Mouse (Mus musculus) forebrain, embryonic 15.5 days (tissue): ENCODE measurements around the gene Fam149b. TPM values are rescaled to one million over a fixed set of nuclear protein-coding genes. Genes with fewer than 3 reads are reported as not detected.

Source experiments
- ATAC-seq: fragments of 200-750 bp; cut with Nextera tagmentation; replicated peaks from 2 replicates; pipeline ENCODE4 v1.8.0; 2017; ENCODE audit warnings: mild to moderate bottlenecking, moderate TSS enrichment, moderate library complexity
- H3K27ac ChIP-seq: fragments of 300-500 bp; sonication (generic); replicated peaks from 2 replicates; pipeline ENCODE4 v1.5.1; 2015; ENCODE audit warnings: mild to moderate bottlenecking, inconsistent platforms
- H3K27me3 ChIP-seq: fragments of 300-500 bp; sonication (generic); 2 replicates; pipeline ENCODE4 v1.6.1; 2015; ENCODE audit warnings: inconsistent platforms
- H3K36me3 ChIP-seq: fragments of 300-500 bp; sonication (generic); 2 replicates; pipeline ENCODE4 v1.6.1; 2015; ENCODE audit warnings: mild to moderate bottlenecking, inconsistent platforms
- H3K4me1 ChIP-seq: fragments of 300-500 bp; sonication (generic); 2 replicates; pipeline ENCODE4 v1.6.1; 2015; ENCODE audit warnings: inconsistent platforms
- H3K4me2 ChIP-seq: fragments of 300-500 bp; sonication (generic); replicated peaks from 2 replicates; pipeline ENCODE4 v1.6.1; 2015; ENCODE audit warnings: mild to moderate bottlenecking, inconsistent platforms
- H3K4me3 ChIP-seq: fragments of 300-500 bp; sonication (generic); 2 replicates; pipeline ENCODE4 v1.5.1; 2015; ENCODE audit warnings: mild to moderate bottlenecking, inconsistent platforms
- H3K9ac ChIP-seq: fragments of 300-500 bp; sonication (generic); replicated peaks from 2 replicates; pipeline ENCODE4 v1.6.1; 2015; ENCODE audit warnings: mild to moderate bottlenecking, inconsistent platforms
- H3K9me3 ChIP-seq: fragments of 300-500 bp; sonication (generic); 2 replicates; pipeline ENCODE4 v1.6.1; 2016; ENCODE audit warnings: inconsistent platforms
- WGBS: fragments of 180-500 bp; shearing (Covaris S2); methylation state at CpG from one replicate; pipeline ENCODE4 v1.1.7; 2015; ENCODE audit warnings: mixed read lengths; 5-methylcytosine and 5-hydroxymethylcytosine counted together
- polyA plus RNA-seq: library from polyadenylated mRNA; unstranded; fragments of >200 nt; fragmentation: Nextera tagmentation; extraction: Ambion mirVana; gene quantifications from 2 replicates; pipeline ENCODE4 v1.2.1, GENCODE M21; 2015

Fam149b gene
- polyA plus RNA-seq, 1 experiment from 2014 or later = 42.3 TPM

DNA sequence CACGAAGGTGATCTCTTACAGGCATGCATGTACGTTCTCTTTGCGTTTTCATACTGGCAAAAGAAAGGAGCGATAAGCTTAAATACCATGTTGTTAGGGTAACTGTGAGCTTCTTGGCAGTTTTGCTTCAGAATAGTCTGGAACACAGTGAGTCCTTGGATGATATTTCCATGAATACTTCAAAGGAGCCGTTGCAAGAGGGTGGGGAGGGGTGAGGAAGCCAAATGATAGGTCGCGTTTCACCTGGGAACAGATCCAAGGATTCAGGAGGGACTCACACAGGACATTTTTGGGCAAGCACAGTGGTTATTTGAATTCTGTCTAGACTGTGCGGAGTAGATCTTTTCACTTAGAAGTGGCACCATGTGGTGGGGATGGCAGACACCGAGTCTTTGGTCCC is 49.3 kb downstream of the Fam149b start:
- 77% methylated on average over 9 of the region's 9 CpGs for WGBS
- Histone ChIP-seq H3K4me1 (peaks cover 12% of the 10 kb centered on the region), H3K27me3 (no peaks in the 10 kb centered on the region), H3K27ac (no peak overlapping the region), H3K4me3 (no peak overlapping the region), H3K36me3 (no peaks in the 10 kb centered on the region), H3K9ac (no peak overlapping the region), H3K9me3 (no peaks in the 10 kb centered on the region), H3K4me2 (no peak overlapping the region)
- no peak for ATAC-seq

DNA sequence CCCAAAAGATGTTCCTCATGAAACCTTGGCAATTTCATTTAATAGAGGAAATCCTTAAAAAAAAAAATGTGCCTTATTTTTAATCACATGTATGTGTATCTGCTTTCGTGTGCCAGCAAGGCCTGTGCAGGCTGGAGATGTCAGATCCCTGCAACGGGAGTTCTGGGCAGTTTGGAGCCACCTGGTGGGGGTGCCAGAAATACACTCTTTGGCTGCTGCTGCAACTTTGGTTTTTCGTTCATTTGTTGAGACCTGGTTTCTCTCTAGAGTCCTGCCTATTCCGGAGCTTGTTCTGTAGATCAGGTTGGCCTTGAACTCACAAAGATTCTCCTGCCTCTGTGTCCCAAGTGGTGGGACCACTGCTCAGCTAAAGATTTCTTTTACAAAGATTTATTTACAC is 50.9 kb downstream of the Fam149b start:
- Histone ChIP-seq H3K4me2 (no peak overlapping the region), H3K27ac (no peak overlapping the region), H3K27me3 (no peaks in the 10 kb centered on the region), H3K9me3 (no peaks in the 10 kb centered on the region), H3K4me1 (peaks cover 6% of the 10 kb centered on the region; the same call in 1 of the 2 replicates), H3K9ac (no peak overlapping the region), H3K36me3 (no peaks in the 10 kb centered on the region), H3K4me3 (no peak overlapping the region)
- 37% methylated on average over 4 of the region's 4 CpGs for WGBS
- no peak for ATAC-seq

DNA sequence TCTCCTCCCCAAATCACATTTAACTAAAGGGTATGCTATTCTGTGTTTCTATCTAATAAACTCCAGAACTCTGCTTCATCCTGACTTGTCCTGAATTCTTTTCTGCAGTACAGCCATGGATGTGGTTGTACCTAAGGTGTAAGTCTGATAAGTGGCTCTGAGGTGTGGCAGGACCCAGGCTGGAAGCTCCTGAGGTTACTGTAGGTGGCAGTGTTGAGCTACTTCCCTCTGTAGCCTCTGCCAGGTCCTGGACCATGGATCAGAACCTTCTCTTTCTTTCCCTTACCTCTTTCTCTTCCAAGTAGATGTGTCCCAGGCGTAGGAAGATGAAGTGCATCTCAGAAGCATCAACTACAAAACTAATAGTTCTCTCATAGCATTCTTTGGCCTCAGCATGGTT is 52.1 kb downstream of the Fam149b start:
- no peak for ATAC-seq
- Histone ChIP-seq H3K4me3 (no peak overlapping the region), H3K9me3 (no peaks in the 10 kb centered on the region), H3K27me3 (no peaks in the 10 kb centered on the region), H3K4me2 (no peak overlapping the region), H3K36me3 (no peaks in the 10 kb centered on the region), H3K4me1 (no peaks in the 10 kb centered on the region), H3K27ac (no peak overlapping the region), H3K9ac (no peak overlapping the region)
- 57% methylated on average over 1 of the region's 1 CpGs for WGBS

DNA sequence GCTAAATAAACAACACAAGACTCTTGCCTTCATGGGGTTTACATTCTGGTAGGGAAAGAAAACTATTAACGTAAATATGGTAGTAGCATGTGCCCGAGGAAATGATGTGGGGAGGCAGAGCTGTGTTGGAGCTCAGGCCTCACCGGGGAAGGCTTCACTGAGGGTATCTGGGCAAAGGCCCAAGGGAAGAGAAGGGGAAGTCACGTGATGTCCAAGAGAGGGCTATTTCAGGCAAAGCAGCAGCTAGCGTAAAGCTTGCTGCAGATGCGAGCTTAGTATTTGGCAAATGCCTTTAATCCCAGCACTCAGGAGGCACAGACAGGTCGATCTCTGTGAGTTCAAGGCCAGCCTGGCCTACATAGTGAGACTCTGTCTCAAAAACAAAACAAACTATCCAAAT is 74.3 kb downstream of the Fam149b start:
- Histone ChIP-seq H3K4me2 (no peak overlapping the region), H3K9ac (no peak overlapping the region)

DNA sequence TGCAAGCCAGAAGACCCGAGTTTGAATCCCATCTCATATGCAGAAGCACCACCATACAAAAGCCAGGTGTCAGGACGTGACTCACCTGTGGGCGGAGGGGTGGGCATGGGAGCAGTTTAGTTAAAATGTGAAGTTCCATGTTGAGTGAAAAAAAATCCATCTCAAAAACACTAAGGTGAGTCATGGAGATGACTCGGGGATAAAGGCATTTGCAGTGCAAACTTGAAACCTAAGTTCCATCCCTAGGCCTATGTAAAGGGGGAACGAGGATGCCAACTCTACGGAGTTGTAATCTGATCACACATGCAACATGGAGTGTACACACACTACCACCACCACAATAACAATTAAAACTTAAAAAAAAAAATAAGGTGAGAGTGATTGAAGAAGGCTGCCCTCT is 75.1 kb downstream of the Fam149b start:
- H3K9ac ChIP-seq = no peak overlapping the region
- WGBS = 92% methylated on average over 6 of the region's 6 CpGs
- no peaks in the 10 kb centered on the region for H3K27me3 ChIP-seq
- H3K36me3 ChIP-seq = no peaks in the 10 kb centered on the region
- no peak overlapping the region for H3K4me2 ChIP-seq
- ATAC-seq = no peak
- H3K4me1 ChIP-seq = no peaks in the 10 kb centered on the region
- H3K9me3 ChIP-seq = no peaks in the 10 kb centered on the region
- H3K4me3 ChIP-seq = no peak overlapping the region
- H3K27ac ChIP-seq = no peak overlapping the region

More for the DNA sequence above, 74.3 kb downstream of the Fam149b start:
- Histone ChIP-seq H3K9me3 (no peaks in the 10 kb centered on the region), H3K4me3 (no peak overlapping the region), H3K27ac (no peak overlapping the region), H3K36me3 (no peaks in the 10 kb centered on the region), H3K4me1 (no peaks in the 10 kb centered on the region), H3K27me3 (no peaks in the 10 kb centered on the region)
- 79% methylated on average over 7 of the region's 7 CpGs for WGBS
- no peak for ATAC-seq

DNA sequence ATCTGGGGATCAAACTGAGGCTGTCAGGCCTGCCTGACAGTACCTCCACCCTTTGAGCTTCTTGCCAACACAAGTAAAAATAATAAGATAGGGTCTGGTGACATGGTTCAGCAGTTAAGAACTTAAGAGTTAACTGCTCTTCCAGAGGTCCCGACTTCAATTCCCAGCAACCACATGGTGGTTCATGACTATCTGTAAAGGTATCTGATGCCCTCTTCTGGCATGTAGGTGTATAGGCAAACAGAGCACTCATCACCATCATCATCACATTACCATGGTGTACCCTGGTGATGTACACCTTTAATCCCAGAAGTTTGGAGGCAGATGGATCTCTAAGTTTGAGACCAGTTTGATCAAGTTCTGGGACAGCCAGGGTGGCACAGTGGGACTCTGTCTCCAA is 80.6 kb downstream of the Fam149b start:
- no peaks in the 10 kb centered on the region for H3K27me3 ChIP-seq
- ATAC-seq = no peak
- no peak overlapping the region for H3K27ac ChIP-seq
- H3K9me3 ChIP-seq = no peaks in the 10 kb centered on the region
- H3K4me1 ChIP-seq = no peaks in the 10 kb centered on the region
- H3K36me3 ChIP-seq = no peaks in the 10 kb centered on the region
- no peak overlapping the region for H3K4me2 ChIP-seq
- 34% methylated on average over 1 of the region's 1 CpGs for WGBS
- H3K4me3 ChIP-seq = no peak overlapping the region
- H3K9ac ChIP-seq = no peak overlapping the region

DNA sequence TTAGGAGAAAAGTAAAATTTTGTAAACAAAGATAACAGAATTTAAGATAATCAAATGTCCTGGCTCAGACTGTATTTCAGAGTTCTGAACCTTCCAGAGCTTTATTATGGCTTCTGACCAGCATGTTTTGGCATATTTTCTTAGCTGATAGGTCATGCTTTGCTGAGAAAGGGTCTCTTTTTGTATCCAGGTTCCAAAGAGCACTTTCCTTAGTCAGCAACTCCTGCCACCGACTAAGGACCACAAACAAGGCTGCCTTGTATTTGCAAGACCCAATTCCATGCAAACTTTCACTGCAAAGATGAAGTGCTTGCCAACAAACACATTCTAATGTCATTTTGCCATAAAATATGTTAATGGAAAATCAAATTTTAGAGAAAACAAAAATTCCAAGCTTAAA is 81.9 kb downstream of the Fam149b start:
- 68% methylated on average over 1 of the region's 1 CpGs for WGBS
- Histone ChIP-seq H3K4me2 (no peak overlapping the region), H3K9me3 (no peaks in the 10 kb centered on the region), H3K9ac (no peak overlapping the region), H3K4me1 (no peaks in the 10 kb centered on the region), H3K36me3 (no peaks in the 10 kb centered on the region), H3K4me3 (no peak overlapping the region), H3K27ac (no peak overlapping the region), H3K27me3 (no peaks in the 10 kb centered on the region)
- no peak for ATAC-seq

DNA sequence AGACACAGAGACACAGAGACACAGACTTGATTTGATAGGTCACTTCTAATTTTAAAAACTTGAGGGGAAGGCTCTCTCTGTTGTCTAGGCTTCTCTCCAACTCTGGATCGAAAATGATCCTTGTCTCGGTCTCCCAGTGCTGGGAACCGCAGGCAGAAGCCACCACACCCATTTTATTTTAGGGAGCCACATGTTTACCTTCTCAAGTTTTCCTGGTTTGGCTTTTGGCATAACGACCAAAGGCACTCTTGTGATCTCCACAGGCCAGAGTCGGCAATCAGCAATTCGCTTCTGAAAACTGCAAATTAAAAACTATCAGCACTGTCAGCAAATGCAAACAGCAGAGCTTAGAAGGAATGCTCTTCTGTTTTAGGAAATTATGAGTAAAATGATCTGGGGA is 83.8 kb downstream of the Fam149b start:
- Histone ChIP-seq H3K4me1 (no peaks in the 10 kb centered on the region), H3K9ac (no peak overlapping the region), H3K9me3 (no peaks in the 10 kb centered on the region), H3K36me3 (no peaks in the 10 kb centered on the region), H3K4me2 (no peak overlapping the region), H3K27me3 (no peaks in the 10 kb centered on the region), H3K4me3 (no peak overlapping the region), H3K27ac (no peak overlapping the region)
- no peak for ATAC-seq
- 81% methylated on average over 6 of the region's 6 CpGs for WGBS

DNA sequence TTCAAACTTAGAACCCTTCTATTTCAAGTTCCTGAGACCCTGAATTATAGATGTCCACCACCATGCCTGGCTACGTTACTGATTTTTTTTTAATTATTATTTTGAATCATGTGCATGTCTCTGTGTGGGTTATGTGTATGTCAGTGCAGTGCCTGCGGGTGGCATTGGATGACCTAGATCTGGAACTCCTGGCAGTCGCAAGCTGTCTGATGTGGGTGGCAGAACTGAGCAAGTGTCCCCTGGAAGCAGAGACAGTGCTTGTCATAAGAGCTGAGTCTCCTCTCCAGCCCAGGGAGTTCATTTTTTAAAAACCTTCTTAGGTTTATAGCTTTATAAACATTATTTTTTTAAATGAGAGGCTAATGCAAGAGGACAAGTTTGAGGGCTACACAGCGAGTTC is 84.5 kb downstream of the Fam149b start:
- 89% methylated on average over 4 of the region's 4 CpGs for WGBS
- no peaks in the 10 kb centered on the region for H3K9me3 ChIP-seq
- H3K4me2 ChIP-seq = no peak overlapping the region
- no peak overlapping the region for H3K9ac ChIP-seq
- H3K4me1 ChIP-seq = no peaks in the 10 kb centered on the region
- no peak overlapping the region for H3K27ac ChIP-seq
- H3K36me3 ChIP-seq = no peaks in the 10 kb centered on the region
- no peaks in the 10 kb centered on the region for H3K27me3 ChIP-seq
- no peak overlapping the region for H3K4me3 ChIP-seq
- ATAC-seq = no peak

Other genes starting within 250 kb of the Fam149b start
- 15.0 and 15.4 TPM in 2 replicates for gene Saysd1, start 209.6 kb upstream of the Fam149b start, polyA plus RNA-seq
- 3.3 TPM in 2 replicates for gene Kcnk5, start 166.4 kb upstream of the Fam149b start, polyA plus RNA-seq
- gene Kcnk16, start 79.0 kb upstream of the Fam149b start, polyA plus RNA-seq = not detected in 2 replicates
- 16.8 and 18.1 TPM in 2 replicates for gene Nudt13, start 53.5 kb upstream of the Fam149b start, polyA plus RNA-seq
- 50.1 and 54.9 TPM in 2 replicates for gene Ecd, start within 50 bp of the Fam149b start, polyA plus RNA-seq
- gene Dnajc9, start 40.7 kb downstream of the Fam149b start, polyA plus RNA-seq = 186 and 196 TPM in 2 replicates
- 55.8 and 58.2 TPM in 2 replicates for gene Mrps16, start 45.5 kb downstream of the Fam149b start, polyA plus RNA-seq
- 2.1 and 3.0 TPM in 2 replicates for gene Cfap70, start 104.1 kb downstream of the Fam149b start, polyA plus RNA-seq
- gene Anxa7, start 132.0 kb downstream of the Fam149b start, polyA plus RNA-seq = 14.1 and 15.8 TPM in 2 replicates
- 0.62 and 0.84 TPM in 2 replicates for gene Mss51, start 148.7 kb downstream of the Fam149b start, polyA plus RNA-seq
- gene Ppp3cb, start 198.4 kb downstream of the Fam149b start, polyA plus RNA-seq = 79.6 and 89.0 TPM in 2 replicates